Mouse (Mus musculus) gastrocnemius, adult 18-20 months (tissue): ENCODE measurements around the gene Olfr63. TPM values are rescaled to one million over a fixed set of nuclear protein-coding genes. Genes with fewer than 3 reads are reported as not detected.
"Not testable (repeated sequence)": the region's sequence is repeated elsewhere in the genome, so short reads cannot be mapped to it uniquely, and the experiment has no call there.

ENCODE experiments used
- DNase-seq: peaks from one replicate; pipeline ENCODE4 v3.0.0; 2021; ENCODE audit warnings: low spot score
- long read RNA-seq, 2 experiments: library from polyadenylated mRNA; stranded (forward); transcript quantifications; one replicate each; pipeline ENCODE4 v2.0.0; 2021
- total RNA-seq, 2 experiments: library from RNA; stranded (reverse); gene quantifications; 2 replicates each; pipeline ENCODE4 v1.2.3; 2021

The Olfr63 gene
- total RNA-seq, result not detected
- long read RNA-seq, experiment 1, result 0 reads
- long read RNA-seq, experiment 2, result 0 reads

- no peak for DNase-seq
These were observed at the start of gene Olfr63 for GRCm38 (mm10) chr17:33264376-33264775. Olfr63 (plus strand) TSS chr17:33264676.

GRCm38 (mm10) chr17:33221590-33221989 is 42.9 kb upstream of the Olfr63 start, which contains the start of gene Olfr1564:
Olfr1564 (minus strand) TSS chr17:33221690.
- DNase-seq, result no peak

GRCm38 (mm10) chr17:33236646-33237045 is 27.8 kb upstream of the Olfr63 start:
- not testable (repeated sequence) for DNase-seq

- not testable (repeated sequence) for DNase-seq
These were observed 9.8 kb upstream of the Olfr63 start, which contains the start of gene Zfp955a for GRCm38 (mm10) chr17:33254530-33255318. Zfp955a (minus strand) TSS chr17:33255145.

- not testable (repeated sequence) for DNase-seq
These were observed 9.2 kb upstream of the Olfr63 start for GRCm38 (mm10) chr17:33255319-33255657.

- no peak for DNase-seq
These were observed 4.4 kb downstream of the Olfr63 start for GRCm38 (mm10) chr17:33268907-33269306.

GRCm38 (mm10) chr17:33289039-33289875 is 24.8 kb downstream of the Olfr63 start, which contains the start of gene Zfp955b:
Zfp955b (plus strand) TSS chr17:33289544.
- not testable (repeated sequence) for DNase-seq

GRCm38 (mm10) chr17:33289876-33290149 is 25.3 kb downstream of the Olfr63 start:
- not testable (repeated sequence) for DNase-seq

Other genes starting within 250 kb of the Olfr63 start
- gene Zfp763, start 231.3 kb upstream of the Olfr63 start, total RNA-seq, result 1 to 10 TPM; 1.8 to 2.0 TPM
- gene 4921501E09Rik, start 196.6 kb upstream of the Olfr63 start, total RNA-seq, result not detected
- gene Zfp563, start 175.4 kb upstream of the Olfr63 start, total RNA-seq, result 1 to 10 TPM; 4.5 to 5.6 TPM
- under 1 TPM; 0.33 to 0.41 TPM for gene Morc2b, start 125.0 kb upstream of the Olfr63 start, total RNA-seq
- gene Olfr55, start 96.2 kb upstream of the Olfr63 start, total RNA-seq, result not detected
- not detected for gene Olfr239, start 73.4 kb upstream of the Olfr63 start, total RNA-seq
- gene Olfr1564, start 43.0 kb upstream of the Olfr63 start, total RNA-seq, result under 1 TPM; 0.17 to 0.37 TPM
- 1 to 10 TPM; 3.8 to 3.9 TPM for gene Zfp955a, start 9.5 kb upstream of the Olfr63 start, total RNA-seq
- 10 to 100 TPM in 1 of 2 experiments, 1 to 10 TPM in 1; 9.7 to 10.9 TPM for gene Zfp955b, start 24.9 kb downstream of the Olfr63 start, total RNA-seq
- gene Zfp81, start 94.2 kb downstream of the Olfr63 start, total RNA-seq, result 1 to 10 TPM; 2.6 to 2.8 TPM
- 1 to 10 TPM; 1.7 to 2.6 TPM for gene Zfp101, start 130.0 kb downstream of the Olfr63 start, total RNA-seq
- gene Actl9, start 168.2 kb downstream of the Olfr63 start, total RNA-seq, result not detected